Mouse (Mus musculus) heart, embryonic 11.5 days (tissue): Measurements from ENCODE around the gene Cdh11. TPM values are rescaled to one million over a fixed set of nuclear protein-coding genes. Genes with fewer than 3 reads are reported as not detected.

Experiments used
- ATAC-seq: fragments of 200-750 bp; cut with Nextera tagmentation; replicated peaks from 2 replicates; pipeline ENCODE4 v1.8.0; 2017; ENCODE audit warnings: moderate library complexity; ENCODE audit not compliant: insufficient number of reproducible peaks, low FRiP score, low TSS enrichment
- H3K27ac ChIP-seq: fragments of 300-500 bp; sonication (generic); 2 replicates; pipeline ENCODE4 v1.5.1; 2014; ENCODE audit warnings: mild to moderate bottlenecking, low read depth, low read length
- H3K27me3 ChIP-seq: fragments of 300-500 bp; sonication (generic); 2 replicates; pipeline ENCODE4 v1.6.1; 2014; ENCODE audit warnings: mild to moderate bottlenecking, low read length, mixed read lengths; ENCODE audit not compliant: control insufficient read depth, insufficient read depth
- H3K36me3 ChIP-seq: fragments of 300-500 bp; sonication (generic); 2 replicates; pipeline ENCODE4 v1.6.1; 2014; ENCODE audit warnings: mild to moderate bottlenecking, low read length, moderate library complexity, mixed read lengths; ENCODE audit not compliant: control insufficient read depth, insufficient read depth
- H3K4me1 ChIP-seq: fragments of 300-500 bp; sonication (generic); 2 replicates; pipeline ENCODE4 v1.6.1; 2014; ENCODE audit warnings: low read length; ENCODE audit not compliant: control insufficient read depth, insufficient read depth
- H3K4me2 ChIP-seq: fragments of 300-500 bp; sonication (generic); 2 replicates; pipeline ENCODE4 v1.6.1; 2014; ENCODE audit warnings: mild to moderate bottlenecking, moderate library complexity
- H3K4me3 ChIP-seq: fragments of 300-500 bp; sonication (generic); 2 replicates; pipeline ENCODE4 v1.5.1; 2014; ENCODE audit warnings: low read depth, low read length
- H3K9ac ChIP-seq: fragments of 300-500 bp; sonication (generic); 2 replicates; pipeline ENCODE4 v1.6.1; 2014; ENCODE audit warnings: mild to moderate bottlenecking, low read depth, low read length, moderate library complexity
- H3K9me3 ChIP-seq: fragments of 300-500 bp; sonication (generic); replicated peaks from 2 replicates; pipeline ENCODE4 v1.6.1; 2016; ENCODE audit warnings: low read length; ENCODE audit not compliant: control insufficient read depth
- whole genome bisulfite sequencing: fragments of 180-500 bp; shearing (Covaris S2); extraction: QIAGEN DNeasy Blood & Tissue Kit; methylation state at CpG from one replicate; pipeline ENCODE4 v1.1.7; 2014; ENCODE audit not compliant: insufficient replicate concordance; 5-methylcytosine and 5-hydroxymethylcytosine counted together
- polyA plus RNA-seq: library from polyadenylated mRNA; unstranded; fragments of >200 nt; fragmentation: Nextera tagmentation; extraction: Ambion mirVana; gene quantifications from 2 replicates; pipeline ENCODE4 v1.2.1, GENCODE M21; 2014

Gene Cdh11
- polyA plus RNA-seq: 80.9 and 85.3 TPM in 2 replicates

DNA sequence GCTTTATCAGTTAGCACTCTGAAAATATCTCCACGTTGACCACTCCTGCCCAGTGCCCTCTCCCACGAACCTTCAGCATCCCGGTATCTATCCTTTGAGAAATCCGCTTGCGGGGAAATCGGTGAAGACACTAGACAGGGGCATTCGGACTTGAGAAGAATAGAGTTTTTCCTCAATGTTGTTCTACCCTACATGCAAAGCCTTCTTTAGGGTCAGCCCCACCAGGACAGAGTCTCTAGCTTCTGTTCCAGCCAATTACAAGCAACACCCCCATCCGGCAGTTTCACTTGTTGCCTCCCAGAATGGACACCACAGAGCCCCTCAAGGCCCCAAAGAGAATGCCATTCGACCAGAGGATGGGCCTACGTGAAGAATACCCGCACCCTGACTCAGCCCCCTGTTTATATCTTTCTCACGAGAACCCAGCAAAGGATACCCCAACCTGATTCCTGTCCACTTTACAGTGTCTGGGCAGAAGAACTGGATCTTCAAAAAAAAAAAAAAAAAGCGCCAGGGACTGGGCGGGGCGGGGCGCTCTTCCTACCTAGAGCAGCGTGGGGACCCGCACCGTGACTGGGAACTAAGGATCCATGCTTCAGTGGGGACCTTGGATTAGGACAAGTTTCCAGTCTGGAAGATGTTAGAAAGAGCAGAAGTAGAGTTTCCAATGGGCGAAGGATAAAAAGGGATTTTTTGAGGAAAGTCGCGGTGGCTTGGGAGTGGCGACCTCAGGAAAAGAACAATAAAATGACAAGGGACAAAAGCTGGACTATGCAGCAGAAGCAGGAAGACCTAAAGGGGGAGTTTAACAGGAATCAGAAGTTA, at the start of gene Cdh11:
TSS of gene Cdh11 (minus strand) at position 51 of the 825 bp plus-strand sequence.
- Histone ChIP-seq H3K9me3 (no peaks in the 10 kb centered on the region), H3K36me3 (no peaks in the 10 kb centered on the region), H3K4me3 (peak within 1 kb of the TSS; percentile 74), H3K9ac (peak within 1 kb of the TSS; percentile 91), H3K4me1 (no peaks in the 10 kb centered on the region), H3K27ac (peak within 1 kb of the TSS; percentile 91), H3K27me3 (peaks cover 9% of the 10 kb centered on the region), H3K4me2 (peak within 1 kb of the TSS; percentile 94)
- ATAC-seq: peak; percentile 10; the same call in 1 of the 2 replicates
- 1% methylated on average over 23 of the region's 23 CpGs for WGBS

- H3K4me2 ChIP-seq: no peak overlapping the region
- WGBS: 82% methylated on average over 5 of the region's 5 CpGs
- H3K27me3 ChIP-seq: no peaks in the 10 kb centered on the region
- H3K4me1 ChIP-seq: no peaks in the 10 kb centered on the region
- H3K9me3 ChIP-seq: no peaks in the 10 kb centered on the region
- H3K36me3 ChIP-seq: no peaks in the 10 kb centered on the region
- ATAC-seq: no peak
- no peak overlapping the region for H3K4me3 ChIP-seq
- H3K27ac ChIP-seq: no peak overlapping the region
- H3K9ac ChIP-seq: no peak overlapping the region
Measured at GRCm38 (mm10) chr8:102813959-102814358, 28.5 kb upstream of the Cdh11 start.

GRCm38 (mm10) chr8:102790303-102790702, 4.9 kb upstream of the Cdh11 start:
- H3K36me3 ChIP-seq: no peaks in the 10 kb centered on the region
- H3K4me1 ChIP-seq: no peaks in the 10 kb centered on the region
- H3K27me3 ChIP-seq: no peaks in the 10 kb centered on the region; the same call in 1 of the 2 replicates
- ATAC-seq: no peak
- 29% methylated on average over 4 of the region's 4 CpGs for WGBS
- no peaks in the 10 kb centered on the region for H3K9me3 ChIP-seq
- H3K9ac ChIP-seq: no peak overlapping the region
- H3K27ac ChIP-seq: no peak overlapping the region
- H3K4me3 ChIP-seq: no peak overlapping the region
- no peak overlapping the region for H3K4me2 ChIP-seq

GRCm38 (mm10) chr8:102786467-102787360, 1.3 kb upstream of the Cdh11 start:
- peak overlapping the region; percentile 6; the same call in 1 of the 2 replicates for H3K27ac ChIP-seq
- H3K36me3 ChIP-seq: no peaks in the 10 kb centered on the region

GRCm38 (mm10) chr8:102784835-102785455, 497 bp downstream of the Cdh11 start:
- H3K4me1 ChIP-seq: no peaks in the 10 kb centered on the region
- peak overlapping the region; percentile 91 for H3K9ac ChIP-seq
- under 1% methylated on average over 51 of the region's 55 CpGs for WGBS
- no peaks in the 10 kb centered on the region for H3K36me3 ChIP-seq
- peak overlapping the region; percentile 91 for H3K27ac ChIP-seq
- H3K4me2 ChIP-seq: peak overlapping the region; percentile 94
- peak; percentile 77 for ATAC-seq
- H3K27me3 ChIP-seq: peaks cover 9% of the 10 kb centered on the region
- H3K4me3 ChIP-seq: peak overlapping the region; percentile 74
- H3K9me3 ChIP-seq: no peaks in the 10 kb centered on the region

More at GRCm38 (mm10) chr8:102786467-102787360, 1.3 kb upstream of the Cdh11 start:
- no peak; the same call in 1 of the 2 replicates for ATAC-seq
- H3K4me3 ChIP-seq: peak overlapping the region; percentile 74
- no peaks in the 10 kb centered on the region for H3K9me3 ChIP-seq
- peak overlapping the region; percentile 36 for H3K9ac ChIP-seq
- H3K4me1 ChIP-seq: no peaks in the 10 kb centered on the region
- WGBS: 3% methylated on average over 29 of the region's 31 CpGs
- peak overlapping the region; percentile 94 for H3K4me2 ChIP-seq
- H3K27me3 ChIP-seq: peaks cover 9% of the 10 kb centered on the region

DNA sequence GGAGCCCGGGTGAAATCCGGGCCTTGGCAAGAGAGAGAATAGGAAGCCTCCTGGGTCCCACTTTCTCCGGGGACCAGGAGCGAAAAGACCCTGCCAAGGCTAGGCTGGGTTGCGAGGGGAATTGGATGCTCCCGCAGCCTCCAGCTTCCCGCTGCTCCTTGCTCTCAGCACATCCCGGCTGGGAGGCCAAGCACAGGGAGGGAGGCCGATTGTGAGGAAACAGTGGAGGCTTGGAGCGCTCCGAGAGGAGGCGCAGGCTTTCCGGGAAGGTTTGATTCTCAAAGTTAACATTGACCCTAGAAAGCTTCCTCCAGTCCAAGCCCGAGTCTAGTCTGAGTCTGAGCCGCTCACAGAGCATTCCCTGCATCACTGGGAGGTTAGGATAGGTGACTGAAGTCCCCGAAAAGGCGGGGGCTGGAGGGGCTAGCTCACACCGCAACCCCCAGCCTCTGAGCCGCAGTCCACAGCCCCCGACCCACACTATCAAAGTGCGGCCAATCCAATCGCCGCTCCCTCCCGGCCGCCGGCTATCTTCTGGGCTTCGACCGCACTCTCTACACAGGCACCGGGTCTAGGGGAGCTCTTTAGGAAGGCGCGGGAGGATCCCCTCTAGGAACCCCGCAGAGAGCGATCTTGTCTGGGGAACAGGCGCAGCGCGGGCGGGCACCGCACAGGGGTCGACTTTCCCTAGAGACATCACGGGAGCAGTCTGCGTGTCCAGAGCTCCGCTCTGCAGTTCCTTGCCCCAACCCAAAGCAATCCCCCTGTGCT, 1.4 kb downstream of the Cdh11 start:
- no peaks in the 10 kb centered on the region for H3K4me1 ChIP-seq
- no peaks in the 10 kb centered on the region for H3K9me3 ChIP-seq
- no peaks in the 10 kb centered on the region for H3K36me3 ChIP-seq
- H3K27ac ChIP-seq: peak overlapping the region; percentile 91
- H3K4me2 ChIP-seq: peak overlapping the region; percentile 94
- peak overlapping the region; percentile 74 for H3K4me3 ChIP-seq
- peak overlapping the region; percentile 91 for H3K9ac ChIP-seq
- peaks cover 9% of the 10 kb centered on the region for H3K27me3 ChIP-seq
- WGBS: under 1% methylated on average over 42 of the region's 42 CpGs
- ATAC-seq: no peak

GRCm38 (mm10) chr8:102782707-102783489, 2.5 kb downstream of the Cdh11 start:
- no peak for ATAC-seq
- Histone ChIP-seq H3K4me3 (peak overlapping the region; percentile 74), H3K4me1 (no peaks in the 10 kb centered on the region), H3K36me3 (no peaks in the 10 kb centered on the region), H3K4me2 (peak overlapping the region; percentile 94), H3K27ac (peak overlapping the region; percentile 91), H3K9me3 (no peaks in the 10 kb centered on the region), H3K27me3 (peaks cover 9% of the 10 kb centered on the region), H3K9ac (peak overlapping the region; percentile 91)
- 4% methylated on average over 11 of the region's 11 CpGs for WGBS
